Mouse (Mus musculus) A20 (cell line): ENCODE data around the gene Cldn12.

Experiments used
- DNase-seq: peaks from one replicate; pipeline ENCODE4 v3.0.0-alpha.2; 2011; ENCODE audit warnings: low read depth, low spot score

The Cldn12 gene

DNA sequence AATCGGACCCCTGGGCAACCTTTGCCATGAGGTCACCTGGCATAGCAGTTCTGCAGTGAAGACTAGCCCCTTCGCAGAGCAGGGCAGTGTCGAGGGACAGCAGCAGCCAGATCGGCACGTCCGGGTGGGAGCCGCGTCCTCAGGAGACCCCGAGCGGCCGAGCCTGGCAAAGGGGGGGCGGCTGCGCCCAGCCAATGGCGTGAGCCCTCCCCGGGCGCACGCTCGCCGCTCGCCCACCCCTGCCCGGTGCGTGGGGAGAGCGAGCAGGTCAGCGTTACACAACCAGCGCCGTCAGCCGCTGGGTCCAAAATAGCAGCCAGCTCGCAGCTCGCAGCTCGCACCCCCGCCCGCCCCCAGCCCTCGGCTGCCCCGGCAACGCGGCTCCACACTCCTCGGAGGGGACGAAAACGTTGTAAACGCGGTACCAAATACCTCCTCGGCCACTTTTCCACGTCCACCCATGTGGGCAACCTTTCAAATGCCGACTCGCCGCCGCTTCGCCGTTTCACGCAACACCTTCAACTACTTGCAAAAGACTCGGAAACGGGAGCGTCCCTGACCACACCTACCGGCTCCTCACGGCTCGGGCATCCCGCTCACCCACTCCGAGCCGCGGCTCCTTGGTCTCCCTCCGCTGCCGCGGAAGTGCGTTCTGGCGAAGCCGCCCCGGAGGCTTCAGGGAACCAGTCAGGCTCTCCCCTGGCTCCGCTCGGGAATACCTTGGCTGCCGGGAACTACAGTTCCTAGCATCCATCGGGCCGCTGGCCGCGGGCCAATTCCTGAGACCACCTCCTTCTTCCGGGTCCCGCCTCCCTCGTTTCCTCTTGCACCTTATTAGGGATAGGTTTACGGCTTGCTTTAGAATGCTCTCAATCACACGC, at the start of gene Cldn12:
TSS of gene Cldn12 (minus strand) at position 763 of the 881 bp plus-strand sequence.
- peak; percentile 82 for DNase-seq

- DNase-seq = no peak
These were observed 47.7 kb upstream of the Cldn12 start for GRCm38 (mm10) chr5:5562435-5562834.

DNA sequence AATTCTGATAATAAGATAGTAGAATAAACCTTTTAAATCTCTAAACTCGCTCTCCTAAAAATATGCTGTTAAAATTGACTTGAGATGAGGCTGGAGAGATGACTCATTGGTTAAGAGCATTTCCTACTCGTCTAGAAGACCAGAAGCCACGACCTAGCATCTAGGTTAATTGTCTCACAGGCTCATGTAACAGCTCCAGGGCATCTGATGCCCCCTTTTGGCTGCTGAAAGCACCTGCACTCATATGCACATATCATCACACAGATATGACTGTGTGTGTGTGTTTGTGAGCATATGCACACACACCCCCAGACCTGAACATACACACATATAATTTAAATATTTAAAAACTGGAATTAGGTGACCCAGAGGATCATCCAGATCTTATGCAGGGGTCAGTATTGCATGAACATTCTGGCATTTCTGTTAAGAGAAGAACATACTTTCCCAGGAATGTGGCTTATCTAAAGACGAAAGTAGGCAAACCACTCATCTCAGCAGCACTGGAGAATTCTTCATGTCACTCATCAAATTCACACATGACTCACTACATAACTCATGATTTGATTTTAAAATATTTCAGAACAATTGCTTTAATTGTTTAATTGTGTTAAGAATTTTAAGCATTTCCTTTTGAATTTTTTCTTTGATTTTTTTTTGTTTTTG, 46.4 kb upstream of the Cldn12 start:
- peak; percentile 11 for DNase-seq

DNA sequence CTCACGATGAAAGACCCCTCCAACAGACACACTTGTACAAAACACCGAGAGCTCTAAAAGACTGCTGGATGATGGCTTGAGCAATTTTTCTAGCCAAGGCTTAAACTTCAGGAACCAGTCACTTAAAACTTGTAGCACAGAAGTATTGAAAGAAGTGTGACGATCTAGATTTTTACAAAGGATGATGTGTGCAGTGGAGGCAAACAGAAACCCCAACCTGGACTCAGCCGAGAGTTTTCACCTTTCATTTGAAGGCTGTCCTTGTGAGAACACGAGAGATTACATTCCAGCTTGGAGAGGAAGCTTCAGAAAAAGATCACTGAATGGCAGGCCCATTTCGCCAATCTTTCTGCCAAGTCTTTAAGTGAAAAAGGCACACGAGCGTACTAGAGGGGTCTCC, 45.0 kb upstream of the Cldn12 start:
- no peak for DNase-seq

GRCm38 (mm10) chr5:5559079-5559740, 44.5 kb upstream of the Cldn12 start, which contains the start of gene Gtpbp10:
Gene Gtpbp10 (minus strand): TSS chr5:5559538.
- DNase-seq = peak; percentile 79

DNA sequence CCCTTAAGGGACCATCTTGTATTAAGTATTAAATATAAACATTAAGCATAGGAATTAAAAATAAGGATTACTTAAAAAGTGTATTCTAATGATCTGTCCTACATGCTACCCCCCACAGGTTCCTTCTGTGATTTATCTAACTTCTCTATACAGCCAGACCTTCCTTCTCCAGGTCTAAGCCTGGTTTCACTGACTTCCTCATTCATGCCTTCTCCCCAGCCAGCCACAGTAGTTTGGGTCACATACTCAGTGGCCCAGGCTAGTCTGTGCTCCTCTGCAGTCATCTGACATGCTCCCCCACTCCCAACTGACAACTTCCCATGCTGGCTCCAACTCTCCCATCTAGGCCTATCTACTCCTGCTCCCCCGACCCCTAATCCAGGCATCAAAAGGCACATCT, 36.4 kb upstream of the Cldn12 start:
- DNase-seq = no peak

DNA sequence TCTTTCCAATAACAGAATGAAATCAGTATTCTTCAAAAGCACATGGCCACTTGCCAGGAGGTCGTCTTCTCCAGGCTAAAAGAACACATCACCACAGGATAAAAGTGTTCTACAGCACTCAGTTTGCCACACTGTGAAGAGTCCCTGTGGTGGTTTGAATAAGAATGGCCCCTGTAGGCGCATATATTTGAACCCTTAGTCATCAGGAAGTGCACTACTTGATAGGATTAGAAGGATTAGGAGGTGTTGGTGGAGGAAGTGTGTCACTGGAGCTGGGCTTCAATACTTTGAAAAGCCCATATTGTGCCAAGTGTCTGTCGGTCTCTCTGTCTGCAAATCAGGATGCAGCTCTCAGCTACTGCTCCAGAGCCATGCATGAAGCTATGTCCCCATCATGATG, 25.6 kb upstream of the Cldn12 start:
- DNase-seq = no peak

DNA sequence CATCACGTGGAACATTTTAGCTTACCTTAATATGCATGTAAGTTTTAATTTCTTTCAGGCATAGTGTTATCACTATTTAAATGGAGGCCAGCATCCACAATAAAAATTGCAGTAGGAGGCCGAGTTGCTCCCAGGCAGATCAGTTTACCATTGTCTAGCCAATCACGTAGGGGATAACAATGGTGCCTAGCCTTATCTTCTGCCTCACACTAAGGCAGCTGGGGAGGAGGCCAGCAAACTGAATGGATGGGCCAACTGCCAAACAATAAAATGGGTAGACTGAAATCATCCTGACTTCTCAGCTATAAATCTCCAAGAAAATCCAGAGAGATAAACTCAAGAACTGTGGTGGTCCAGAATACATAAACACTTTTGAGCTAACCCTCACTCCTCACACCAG, 25.0 kb upstream of the Cldn12 start:
- no peak for DNase-seq

- DNase-seq = no peak
These were observed 21.4 kb upstream of the Cldn12 start for GRCm38 (mm10) chr5:5536131-5536530.

GRCm38 (mm10) chr5:5533656-5534420, 19.1 kb upstream of the Cldn12 start:
- no peak for DNase-seq

GRCm38 (mm10) chr5:5515411-5515810, 653 bp upstream of the Cldn12 start:
- no peak for DNase-seq

- no peak for DNase-seq
These were observed 3.4 kb downstream of the Cldn12 start for GRCm38 (mm10) chr5:5511401-5511800.

DNA sequence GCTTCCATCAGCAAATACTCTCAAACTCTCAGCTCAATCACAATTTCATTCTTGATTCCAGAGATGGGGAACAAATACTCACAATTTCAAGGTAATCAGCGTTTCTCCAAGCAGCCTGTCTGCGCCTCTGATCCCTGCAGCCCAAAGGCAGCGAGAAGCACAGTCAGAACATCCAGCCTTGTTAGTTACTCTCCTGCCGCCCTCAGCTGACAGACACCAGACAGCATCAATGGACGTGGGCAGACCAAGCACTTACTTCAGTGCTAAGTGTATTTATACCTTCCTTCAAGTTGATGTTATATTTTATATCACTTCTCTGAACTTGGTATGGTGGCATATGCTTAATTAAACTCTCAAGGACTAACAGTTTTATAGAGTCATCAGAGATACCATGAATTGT, 3.8 kb downstream of the Cldn12 start:
- no peak for DNase-seq

DNA sequence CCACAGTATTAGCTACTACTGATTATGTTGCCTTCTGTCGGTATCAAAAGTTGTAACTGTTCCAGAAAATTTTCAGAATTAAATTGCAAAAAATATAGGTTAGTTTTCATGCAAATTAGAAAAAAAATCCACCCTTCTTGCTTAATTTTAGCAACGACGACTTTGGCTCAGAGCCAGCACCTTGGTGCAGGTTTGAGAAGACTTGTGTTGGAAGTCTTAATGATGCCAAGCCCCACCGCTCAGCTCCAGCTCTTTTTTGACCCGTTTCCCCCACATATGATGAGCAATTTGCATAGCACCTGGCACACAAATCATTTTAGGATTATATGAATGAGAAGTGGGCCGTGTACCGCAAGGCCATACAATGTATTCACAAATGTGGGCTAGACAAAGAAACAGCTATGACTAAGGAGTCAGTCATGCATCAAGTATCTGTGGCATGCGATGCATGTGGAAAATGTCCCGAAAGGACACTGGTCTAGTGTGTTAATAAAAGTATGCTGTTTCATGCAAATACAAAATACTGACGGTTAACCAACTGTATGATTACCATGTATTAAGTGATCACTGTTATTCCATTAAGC, 4.4 kb downstream of the Cldn12 start:
- DNase-seq = no peak

DNA sequence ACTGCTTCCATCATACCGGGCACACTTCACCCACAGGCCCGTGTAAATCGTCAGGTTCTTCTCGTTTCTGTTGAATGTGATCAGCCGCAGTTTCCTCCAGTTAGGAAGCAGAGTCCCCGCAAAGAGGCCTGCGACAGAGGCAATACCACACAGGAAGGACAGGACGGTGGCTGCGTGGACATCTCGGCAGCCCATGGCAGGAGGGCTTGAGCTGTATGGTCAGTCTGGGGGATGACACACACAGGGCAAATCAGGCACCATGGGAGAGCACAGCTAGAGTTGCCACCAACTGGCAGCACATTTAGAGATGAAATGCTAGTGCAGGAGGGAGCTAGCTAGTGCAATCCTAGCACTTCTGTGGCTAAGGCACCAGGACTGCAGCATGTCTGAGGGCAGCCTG, 6.5 kb downstream of the Cldn12 start:
- no peak for DNase-seq

GRCm38 (mm10) chr5:5507701-5508225, 7.0 kb downstream of the Cldn12 start:
- peak; percentile 26 for DNase-seq

DNA sequence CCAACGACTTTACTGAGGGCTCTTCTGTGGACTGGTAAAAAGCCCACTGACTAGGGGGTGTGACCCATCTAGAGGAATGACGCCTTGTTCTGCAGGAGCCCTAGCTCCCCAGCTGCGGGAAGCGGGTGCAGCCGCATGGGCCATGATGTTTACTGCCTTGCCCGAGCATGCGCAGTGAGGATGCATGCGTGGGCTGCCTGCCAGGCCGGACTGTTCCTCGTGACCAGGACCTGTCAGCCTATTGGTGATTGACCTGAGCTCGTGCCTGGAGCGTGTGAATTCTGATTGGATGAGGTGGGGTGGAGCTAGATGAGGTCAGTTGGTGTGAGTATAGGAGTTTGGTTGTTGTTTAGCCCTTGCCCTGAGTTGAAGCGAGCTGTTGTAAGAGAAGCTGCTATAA, 10.3 kb downstream of the Cldn12 start:
- no peak for DNase-seq

DNA sequence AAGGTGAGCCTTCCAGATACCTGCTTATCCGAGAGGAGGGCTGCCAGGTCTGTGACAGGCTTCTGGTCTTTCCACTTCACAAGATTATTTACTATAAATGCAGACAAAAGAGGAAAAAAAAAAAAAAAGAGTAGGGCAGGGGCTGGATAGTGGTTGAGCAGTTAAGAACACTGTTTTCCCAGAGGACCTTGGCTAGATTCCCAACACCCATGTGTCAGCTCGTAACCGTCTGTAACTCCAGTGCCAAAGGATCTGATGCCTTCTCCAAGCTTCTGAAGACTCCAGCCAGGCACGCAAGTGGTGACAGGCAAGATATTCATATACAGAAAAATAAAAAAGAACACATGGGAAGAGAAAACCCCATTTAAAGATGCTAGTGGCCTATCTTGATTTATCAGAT, 11.4 kb downstream of the Cldn12 start:
- no peak for DNase-seq

DNA sequence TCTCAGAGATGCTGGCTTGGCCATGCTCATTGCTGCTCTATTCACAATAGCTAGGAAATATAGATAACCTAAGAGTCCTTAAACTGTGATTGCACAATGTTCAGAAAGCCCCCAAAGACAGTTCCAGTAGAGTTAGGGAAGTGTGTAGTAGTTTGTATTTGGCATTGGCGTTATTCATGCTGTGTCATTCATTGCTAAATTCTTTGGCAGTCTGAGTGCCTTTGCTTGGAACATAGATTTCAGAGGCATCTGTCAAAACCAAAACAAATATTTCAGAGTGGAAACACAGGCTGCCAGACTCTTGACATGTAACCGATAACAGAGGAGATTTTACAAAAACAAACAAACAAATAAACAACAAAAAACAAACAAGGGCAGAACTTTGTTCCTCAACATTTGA, 13.2 kb downstream of the Cldn12 start:
- no peak for DNase-seq

GRCm38 (mm10) chr5:5496393-5496792, 18.4 kb downstream of the Cldn12 start:
- no peak for DNase-seq

DNA sequence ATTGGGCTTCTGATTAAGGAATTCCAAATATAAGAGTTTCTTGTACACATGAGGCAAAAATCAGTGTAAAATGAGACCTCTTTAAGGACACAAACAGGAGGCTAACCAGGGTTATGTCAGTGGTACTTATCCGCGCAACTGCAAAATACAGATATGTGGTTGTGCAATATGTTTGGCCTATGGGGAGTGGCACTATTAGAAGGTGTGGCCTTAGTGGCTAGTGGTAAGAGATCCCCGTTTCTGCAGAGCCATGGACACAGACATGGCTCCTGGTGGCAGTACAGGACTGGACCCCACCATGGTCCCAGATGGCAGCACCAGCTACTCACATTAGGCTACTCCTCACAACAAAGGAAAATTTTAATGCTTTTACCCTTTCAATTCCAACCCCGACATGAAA, 19.7 kb downstream of the Cldn12 start:
- DNase-seq = no peak
